ENCODE assay signal across 9 mouse cellular contexts in genomic region chr6:83070311-83071219, GRCm38 (mm10). TPM values are rescaled to one million over a fixed set of nuclear protein-coding genes. Genes with fewer than 3 reads are reported as not detected.
DNase-seq lines count a peak whose midpoint lies in the region; ATAC-seq and TF ChIP-seq lines count a peak whose summit lies in the region.
"Had no signal": no experiment of that assay in that cellular context is flagged by ENCODE, and none has a peak within 500 bp of the region (broad histone marks: within the 10 kb centered on the region; RNA-seq: fewer than 3 reads in every experiment).

No protein-coding gene starts in this region.

- peaks cover 23% of the 10 kb centered on the region for H3K27me3 ChIP-seq in kidney, adult 2 months (replicated peaks; ENCODE audit: control insufficient read depth, insufficient read depth, low read length)
- H3K27me3 ChIP-seq in liver, postnatal 0 days (ENCODE audit: insufficient read depth, low read length): peaks cover 94% of the 10 kb centered on the region
- peaks cover 46% of the 10 kb centered on the region for H3K27me3 ChIP-seq in stomach, postnatal 0 days (ENCODE audit: control insufficient read depth, insufficient read depth, low read length)

- intact Hi-C loops in heart, postnatal 14 days (cut with DNase I): loop anchor here (10.0 kb wide), 1 partner anchor 326 kb away; no protein-coding TSS in a partner anchor

- no peak overlapping the region for H3K9ac ChIP-seq in liver, postnatal 0 days (replicated peaks)
- H3K9ac ChIP-seq in stomach, postnatal 0 days (ENCODE audit: low read length): no peak overlapping the region

- no peak for TF ChIP-seq POLR2A in kidney, adult 2 months (IDR thresholded peaks at IDR 0.05; ENCODE audit: low read depth, low read length)

- no peaks in the 10 kb centered on the region for H3K9me3 ChIP-seq in liver, postnatal 0 days (ENCODE audit: low read length)
- no peaks in the 10 kb centered on the region for H3K9me3 ChIP-seq in stomach, postnatal 0 days (ENCODE audit: control insufficient read depth, low read length)

- H3K4me1 ChIP-seq in kidney, adult 2 months (ENCODE audit: control insufficient read depth, insufficient read depth, low read length): no peaks in the 10 kb centered on the region
- H3K4me1 ChIP-seq in liver, postnatal 0 days (ENCODE audit: insufficient read depth): peaks cover 10% of the 10 kb centered on the region
- no peaks in the 10 kb centered on the region for H3K4me1 ChIP-seq in stomach, postnatal 0 days (replicated peaks; ENCODE audit: control insufficient read depth, insufficient read depth)

- no peak for TF ChIP-seq CTCF in kidney, adult 2 months (conservative IDR thresholded peaks at IDR 0.05; ENCODE audit: insufficient read depth, insufficient read length, low read depth, low read length)
- no peak for TF ChIP-seq CTCF in liver, postnatal 0 days (IDR thresholded peaks at IDR 0.05; ENCODE audit: low read depth)
- no peak for TF ChIP-seq CTCF in stomach, postnatal 0 days (IDR thresholded peaks at IDR 0.05; ENCODE audit: low read depth)

- H3K36me3 ChIP-seq in kidney, adult 2 months (ENCODE audit: control insufficient read depth, insufficient read depth, low read length): no peaks in the 10 kb centered on the region
- no peaks in the 10 kb centered on the region for H3K36me3 ChIP-seq in liver, postnatal 0 days (replicated peaks; ENCODE audit: insufficient read depth, low read length)
- H3K36me3 ChIP-seq in stomach, postnatal 0 days (ENCODE audit: control insufficient read depth, insufficient read depth, low read length): no peaks in the 10 kb centered on the region

- H3K4me3 ChIP-seq in kidney, adult 2 months (ENCODE audit: insufficient read depth, low read depth, low read length): no peak overlapping the region
- peak overlapping the region; percentile 16; the same call in 1 of the 2 replicates for H3K4me3 ChIP-seq in liver, postnatal 0 days (ENCODE audit: low read depth, low read length)
- H3K4me3 ChIP-seq in stomach, postnatal 0 days (ENCODE audit: low read depth, low read length): peak overlapping the region; percentile 18

- no peak overlapping the region for H3K27ac ChIP-seq in kidney, adult 2 months (ENCODE audit: insufficient read depth, low read depth, low read length)
- H3K27ac ChIP-seq in liver, postnatal 0 days (ENCODE audit: low read depth): no peak overlapping the region
- no peak overlapping the region for H3K27ac ChIP-seq in stomach, postnatal 0 days (replicated peaks)

- ATAC-seq in liver, postnatal 0 days: 0 out of 2 replicates have a peak, but pooled peaks have one; percentile 14
- ATAC-seq in stomach, postnatal 0 days (ENCODE audit: low FRiP score, low TSS enrichment): 0 out of 2 replicates have a peak, but pooled peaks have one; percentile 11

- no peak for TF ChIP-seq EP300 in liver, postnatal 0 days (IDR thresholded peaks at IDR 0.05; ENCODE audit: low read depth)
- no peak for TF ChIP-seq EP300 in stomach, postnatal 0 days (optimal IDR thresholded peaks at IDR 0.05)

- 3% methylated on average over 58 of the region's 58 CpGs for WGBS in kidney, adult 2 months
- WGBS in liver, postnatal 0 days (ENCODE audit: insufficient replicate concordance): 2% methylated on average over 46 of the region's 58 CpGs
- WGBS in stomach, postnatal 0 days: 2% methylated on average over 56 of the region's 58 CpGs

- H3K4me2 ChIP-seq in liver, postnatal 0 days (ENCODE audit: low read depth, low read length): 0 out of 2 replicates have a peak overlapping the region, but pooled peaks have one; percentile 5
- H3K4me2 ChIP-seq in stomach, postnatal 0 days (replicated peaks; ENCODE audit: low read depth): no peak overlapping the region

- peak; percentile 27 for DNase-seq in kidney, adult 2 months
- DNase-seq in kidney, adult 8-10 months: no peak
- DNase-seq in ES-CJ7 (ENCODE audit: low read depth, low spot score): peak; percentile 82
- DNase-seq in cerebellum, postnatal 25 days: peak; percentile 48 to 78
- peak; percentile 28 to 42 for DNase-seq in heart, postnatal 14 days
- no peak for DNase-seq in liver, postnatal 0 days
- DNase-seq in stomach, postnatal 0 days (ENCODE audit: low spot score): peak; percentile 54
- no peak for DNase-seq in right cerebral cortex, postnatal 36 days (ENCODE audit: low spot score in 2 of 2)

RNA-seq across cellular contexts. Expression of gene Tlx2, which starts 0.5 kb away (rescaled TPM):
- polyA plus RNA-seq in kidney, adult 2 months (2012; rRNA removed): 0.34 and 0.36 TPM in 2 replicates
- not detected for total RNA-seq in heart, postnatal 14 days (2021)
- polyA plus RNA-seq in liver, postnatal 0 days (2015; fragmentation: Nextera tagmentation; extraction: Ambion mirVana): not detected in 2 replicates
- 2.4 TPM in 2 replicates for polyA plus RNA-seq in stomach, postnatal 0 days (2015; fragmentation: Nextera tagmentation; extraction: Ambion mirVana)
- total RNA-seq: layer of hippocampus, postnatal 36 days had no signal

RNA-seq across cellular contexts. Expression of gene Pcgf1, which starts 7.1 kb away (rescaled TPM):
- 18.6 and 20.5 TPM in 2 replicates for polyA plus RNA-seq in kidney, adult 2 months (2012; rRNA removed)
- 1 to 10 TPM; 6.7 to 7.8 TPM for total RNA-seq in heart, postnatal 14 days (2021)
- 11.6 and 11.7 TPM in 2 replicates for polyA plus RNA-seq in liver, postnatal 0 days (2015; fragmentation: Nextera tagmentation; extraction: Ambion mirVana)
- 13.1 and 14.0 TPM in 2 replicates for polyA plus RNA-seq in stomach, postnatal 0 days (2015; fragmentation: Nextera tagmentation; extraction: Ambion mirVana)

RNA-seq across cellular contexts. Expression of gene Dqx1, which starts 12.9 kb away (rescaled TPM):
- 8.8 and 11.0 TPM in 2 replicates for polyA plus RNA-seq in kidney, adult 2 months (2012; rRNA removed)
- total RNA-seq in heart, postnatal 14 days (2021): under 1 TPM; 0.57 to 0.61 TPM
- 7.5 and 8.2 TPM in 2 replicates for polyA plus RNA-seq in liver, postnatal 0 days (2015; fragmentation: Nextera tagmentation; extraction: Ambion mirVana)
- 5.4 and 5.8 TPM in 2 replicates for polyA plus RNA-seq in stomach, postnatal 0 days (2015; fragmentation: Nextera tagmentation; extraction: Ambion mirVana)

RNA-seq across cellular contexts. Expression of gene Htra2, which starts 15.5 kb away (rescaled TPM):
- polyA plus RNA-seq in kidney, adult 2 months (2012; rRNA removed): 39.6 and 40.2 TPM in 2 replicates
- total RNA-seq in heart, postnatal 14 days (2021): 10 to 100 TPM; 30.2 to 34.6 TPM
- 33.8 and 34.7 TPM in 2 replicates for polyA plus RNA-seq in liver, postnatal 0 days (2015; fragmentation: Nextera tagmentation; extraction: Ambion mirVana)
- 31.3 and 35.7 TPM in 2 replicates for polyA plus RNA-seq in stomach, postnatal 0 days (2015; fragmentation: Nextera tagmentation; extraction: Ambion mirVana)

RNA-seq across cellular contexts. Expression of gene Lbx2, which starts 15.6 kb away (rescaled TPM):
- polyA plus RNA-seq in kidney, adult 2 months (2012; rRNA removed): 1.4 and 2.5 TPM in 2 replicates
- total RNA-seq in heart, postnatal 14 days (2021): 1 to 10 TPM in 1 of 2 experiments, under 1 TPM in 1; 0.38 to 1.1 TPM
- 0.40 and 0.51 TPM in 2 replicates for polyA plus RNA-seq in liver, postnatal 0 days (2015; fragmentation: Nextera tagmentation; extraction: Ambion mirVana)
- polyA plus RNA-seq in stomach, postnatal 0 days (2015; fragmentation: Nextera tagmentation; extraction: Ambion mirVana): 0.53 and 0.56 TPM in 2 replicates

Comparison
In these comparisons a context has a peak if more than half of its experiments do, and no peak if none do; other contexts are left out.
1. DNase-seq: peak in kidney, adult 2 months (single experiment), ES-CJ7 (single experiment), cerebellum, postnatal 25 days (2 of 2), heart, postnatal 14 days (2 of 2) and stomach, postnatal 0 days (single experiment); none in kidney, adult 8-10 months (0 of 2), liver, postnatal 0 days (single experiment) and right cerebral cortex, postnatal 36 days (0 of 2).